Mouse (Mus musculus) lung, embryonic 16.5 days (tissue): ENCODE data around the gene Btbd35f15. TPM values are rescaled to one million over a fixed set of nuclear protein-coding genes. Genes with fewer than 3 reads are reported as not detected.
"Not testable (repeated sequence)": the region's sequence is repeated elsewhere in the genome, so short reads cannot be mapped to it uniquely, and the experiment has no call there.

Experiments used
- ATAC-seq: fragments of 200-750 bp; cut with Nextera tagmentation; 2 replicates; pipeline ENCODE4 v1.8.0; 2017; ENCODE audit warnings: low read depth, mild to moderate bottlenecking, moderate library complexity
- H3K27ac ChIP-seq: fragments of 300-500 bp; sonication (generic); 2 replicates; pipeline ENCODE4 v1.5.1; 2014; ENCODE audit warnings: mild to moderate bottlenecking, control low read depth, low read length
- H3K27me3 ChIP-seq: fragments of 300-500 bp; sonication (generic); 2 replicates; pipeline ENCODE4 v1.6.1; 2014; ENCODE audit warnings: low read depth, low read length, mixed read lengths; ENCODE audit not compliant: control insufficient read depth, insufficient read depth
- H3K36me3 ChIP-seq: fragments of 300-500 bp; sonication (generic); 2 replicates; pipeline ENCODE4 v1.6.1; 2014; ENCODE audit warnings: low read length; ENCODE audit not compliant: control insufficient read depth, insufficient read depth
- H3K4me1 ChIP-seq: fragments of 300-500 bp; sonication (generic); replicated peaks from 2 replicates; pipeline ENCODE4 v1.6.1; 2014; ENCODE audit warnings: low read length, mixed read lengths; ENCODE audit not compliant: control insufficient read depth, insufficient read depth
- H3K4me2 ChIP-seq: fragments of 300-500 bp; sonication (generic); 2 replicates; pipeline ENCODE4 v1.6.1; 2014; ENCODE audit warnings: low read depth, low read length, control low read depth
- H3K4me3 ChIP-seq: fragments of 300-500 bp; sonication (generic); 2 replicates; pipeline ENCODE4 v1.5.1; 2014; ENCODE audit warnings: mild to moderate bottlenecking, low read length, control low read depth
- H3K9ac ChIP-seq: fragments of 300-500 bp; sonication (generic); 2 replicates; pipeline ENCODE4 v1.6.1; 2014; ENCODE audit warnings: low read length, control low read depth
- H3K9me3 ChIP-seq: fragments of 300-500 bp; sonication (generic); 2 replicates; pipeline ENCODE4 v1.6.1; 2016; ENCODE audit warnings: low read length; ENCODE audit not compliant: control insufficient read depth
- WGBS: fragments of 180-500 bp; shearing (Covaris S2); extraction: QIAGEN DNeasy Blood & Tissue Kit; methylation state at CpG from one replicate; pipeline ENCODE4 v1.1.7; 2014; 5-methylcytosine and 5-hydroxymethylcytosine counted together
- polyA plus RNA-seq: library from polyadenylated mRNA; unstranded; fragments of >200 nt; fragmentation: Nextera tagmentation; extraction: Ambion mirVana; gene quantifications from 2 replicates; pipeline ENCODE4 v1.2.1, GENCODE M21; 2015

The Btbd35f15 gene
- polyA plus RNA-seq = not detected in 2 replicates

DNA sequence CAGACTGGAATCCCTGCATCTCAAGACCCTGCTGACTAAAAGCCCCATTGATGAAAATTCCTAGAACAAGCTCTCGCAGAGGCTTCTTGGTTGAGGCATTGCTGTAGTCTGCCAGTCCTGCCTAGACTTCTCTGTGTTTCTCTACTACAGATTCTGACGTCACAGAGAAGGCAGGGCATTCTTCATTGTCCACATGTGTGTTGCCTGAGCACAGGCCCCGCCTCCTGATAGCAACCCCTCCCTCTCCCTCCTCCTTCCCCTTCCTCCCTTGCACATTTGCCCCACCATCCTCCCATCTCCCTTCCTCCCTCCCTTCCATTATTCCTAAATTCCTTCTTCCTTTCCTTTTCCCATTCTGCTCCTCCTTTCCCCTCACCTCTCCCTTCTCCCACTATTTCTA, at the start of gene Btbd35f15:
TSS of gene Btbd35f15 (minus strand) at position 101 of the 400 bp plus-strand sequence.
- not testable (repeated sequence) for H3K27ac ChIP-seq, H3K4me2 ChIP-seq, H3K9ac ChIP-seq, H3K4me3 ChIP-seq, ATAC-seq, H3K4me1 ChIP-seq, H3K9me3 ChIP-seq, H3K36me3 ChIP-seq, H3K27me3 ChIP-seq
- WGBS = no CpG with 5 or more reads among the region's 3 CpGs

Other genes starting within 250 kb of the Btbd35f15 start
- gene Btbd35f13, start 79.9 kb upstream of the Btbd35f15 start, polyA plus RNA-seq = not detected in 2 replicates
- gene Btbd35f14, start 125.0 kb upstream of the Btbd35f15 start, polyA plus RNA-seq = not detected in 2 replicates